Mouse (Mus musculus): ENCODE data around the gene Prl8a1. TPM values are rescaled to one million over a fixed set of nuclear protein-coding genes. Genes with fewer than 3 reads are reported as not detected.

Gene Prl8a1
- not detected in 2 replicates for polyA plus RNA-seq (2014; fragmentation: Nextera tagmentation; extraction: Ambion mirVana)

GRCm38 (mm10) chr13:27582071-27582470 is at the start of gene Prl8a1:
TSS of gene Prl8a1 (minus strand) at chr13:27582171.
- no peaks in the 10 kb centered on the region for H3K36me3 ChIP-seq (ENCODE audit: control insufficient read depth, insufficient read depth, low read length)
- WGBS = 85% methylated on average over 2 of the region's 2 CpGs
- ATAC-seq (ENCODE audit: low read depth) = no peak

GRCm38 (mm10) chr13:27610482-27610881 is 28.5 kb upstream of the Prl8a1 start, which contains the start of gene Prl7b1:
TSS of gene Prl7b1 (minus strand) at chr13:27610582.
- Histone ChIP-seq H3K9ac (replicated peaks; ENCODE audit: low read depth, low read length) (no peak within 1 kb of the TSS), H3K4me1 (ENCODE audit: control insufficient read depth, insufficient read depth, low read length) (no peaks in the 10 kb centered on the region), H3K9me3 (ENCODE audit: control insufficient read depth, low read length) (no peaks in the 10 kb centered on the region), H3K27ac (ENCODE audit: low read depth, low read length) (no peak within 1 kb of the TSS), H3K27me3 (ENCODE audit: control insufficient read depth, insufficient read depth, low read length) (no peaks in the 10 kb centered on the region), H3K4me2 (ENCODE audit: low read depth, low read length) (no peak within 1 kb of the TSS), H3K4me3 (ENCODE audit: low read depth, low read length) (no peak within 1 kb of the TSS), H3K36me3 (ENCODE audit: control insufficient read depth, insufficient read depth, low read length) (no peaks in the 10 kb centered on the region)
- ATAC-seq (ENCODE audit: low read depth) = no peak
- 79% methylated on average over 4 of the region's 4 CpGs for WGBS

More at GRCm38 (mm10) chr13:27582071-27582470, at the start of gene Prl8a1:
- Histone ChIP-seq H3K4me2 (ENCODE audit: low read depth, low read length) (no peak within 1 kb of the TSS), H3K4me1 (ENCODE audit: control insufficient read depth, insufficient read depth, low read length) (no peaks in the 10 kb centered on the region), H3K9me3 (ENCODE audit: control insufficient read depth, low read length) (no peaks in the 10 kb centered on the region), H3K27me3 (ENCODE audit: control insufficient read depth, insufficient read depth, low read length) (no peaks in the 10 kb centered on the region), H3K27ac (ENCODE audit: low read depth, low read length) (no peak within 1 kb of the TSS), H3K4me3 (ENCODE audit: low read depth, low read length) (no peak within 1 kb of the TSS), H3K9ac (replicated peaks; ENCODE audit: low read depth, low read length) (no peak within 1 kb of the TSS)

GRCm38 (mm10) chr13:27564506-27564905 is 17.5 kb downstream of the Prl8a1 start, which contains the start of gene Prl8a9:
TSS of gene Prl8a9 (minus strand) at chr13:27564606.
- no peaks in the 10 kb centered on the region for H3K9me3 ChIP-seq (ENCODE audit: control insufficient read depth, low read length)
- H3K9ac ChIP-seq (replicated peaks; ENCODE audit: low read depth, low read length) = no peak within 1 kb of the TSS
- no peak for ATAC-seq (ENCODE audit: low read depth)
- no peaks in the 10 kb centered on the region for H3K27me3 ChIP-seq (ENCODE audit: control insufficient read depth, insufficient read depth, low read length)
- 88% methylated on average over 2 of the region's 2 CpGs for WGBS
- H3K4me1 ChIP-seq (ENCODE audit: control insufficient read depth, insufficient read depth, low read length) = no peaks in the 10 kb centered on the region
- H3K36me3 ChIP-seq (ENCODE audit: control insufficient read depth, insufficient read depth, low read length) = no peaks in the 10 kb centered on the region
- no peak within 1 kb of the TSS for H3K4me2 ChIP-seq (ENCODE audit: low read depth, low read length)
- no peak within 1 kb of the TSS for H3K4me3 ChIP-seq (ENCODE audit: low read depth, low read length)
- H3K27ac ChIP-seq (ENCODE audit: low read depth, low read length) = no peak within 1 kb of the TSS

- Histone ChIP-seq H3K27me3 (ENCODE audit: control insufficient read depth, insufficient read depth, low read length) (no peaks in the 10 kb centered on the region), H3K9ac (replicated peaks; ENCODE audit: low read depth, low read length) (no peak overlapping the region), H3K4me1 (ENCODE audit: control insufficient read depth, insufficient read depth, low read length) (no peaks in the 10 kb centered on the region), H3K27ac (ENCODE audit: low read depth, low read length) (no peak overlapping the region), H3K4me3 (ENCODE audit: low read depth, low read length) (no peak overlapping the region), H3K4me2 (ENCODE audit: low read depth, low read length) (no peak overlapping the region), H3K36me3 (ENCODE audit: control insufficient read depth, insufficient read depth, low read length) (no peaks in the 10 kb centered on the region), H3K9me3 (ENCODE audit: control insufficient read depth, low read length) (no peaks in the 10 kb centered on the region)
- ATAC-seq (ENCODE audit: low read depth) = no peak
Measured at GRCm38 (mm10) chr13:27553336-27553735, 28.6 kb downstream of the Prl8a1 start.

Other genes starting within 250 kb of the Prl8a1 start
- not detected in 2 replicates for gene Prl8a2, start 236.5 kb downstream of the Prl8a1 start, polyA plus RNA-seq (2014; fragmentation: Nextera tagmentation; extraction: Ambion mirVana)
- gene Prl2b1, start 191.3 kb downstream of the Prl8a1 start, polyA plus RNA-seq (2014; fragmentation: Nextera tagmentation; extraction: Ambion mirVana) = not detected in 2 replicates
- not detected in 2 replicates for gene Prl8a6, start 143.5 kb downstream of the Prl8a1 start, polyA plus RNA-seq (2014; fragmentation: Nextera tagmentation; extraction: Ambion mirVana)
- not detected in 2 replicates for gene Prl8a8, start 69.0 kb downstream of the Prl8a1 start, polyA plus RNA-seq (2014; fragmentation: Nextera tagmentation; extraction: Ambion mirVana)
- not detected in 2 replicates for gene Prl8a9, start 17.6 kb downstream of the Prl8a1 start, polyA plus RNA-seq (2014; fragmentation: Nextera tagmentation; extraction: Ambion mirVana)
- not detected in 2 replicates for gene Prl7b1, start 28.4 kb upstream of the Prl8a1 start, polyA plus RNA-seq (2014; fragmentation: Nextera tagmentation; extraction: Ambion mirVana)
- gene Prl7a1, start 60.3 kb upstream of the Prl8a1 start, polyA plus RNA-seq (2014; fragmentation: Nextera tagmentation; extraction: Ambion mirVana) = not detected in 2 replicates
- gene Prl7a2, start 85.9 kb upstream of the Prl8a1 start, polyA plus RNA-seq (2014; fragmentation: Nextera tagmentation; extraction: Ambion mirVana) = not detected in 2 replicates
- not detected in 2 replicates for gene Prl7d1, start 134.6 kb upstream of the Prl8a1 start, polyA plus RNA-seq (2014; fragmentation: Nextera tagmentation; extraction: Ambion mirVana)
- gene Prl7c1, start 198.6 kb upstream of the Prl8a1 start, polyA plus RNA-seq (2014; fragmentation: Nextera tagmentation; extraction: Ambion mirVana) = not detected in 2 replicates
- not detected in 2 replicates for gene Prl2a1, start 219.5 kb upstream of the Prl8a1 start, polyA plus RNA-seq (2014; fragmentation: Nextera tagmentation; extraction: Ambion mirVana)